Mouse (Mus musculus) monocyte, adult 59 days (primary cell): ENCODE measurements around the gene Gm10192. TPM values are rescaled to one million over a fixed set of nuclear protein-coding genes. Genes with fewer than 3 reads are reported as not detected.

Experiments used
- total RNA-seq, 2 experiments: library from RNA; stranded (reverse); gene quantifications; one replicate each; pipeline ENCODE4 v1.2.4; 2023

Gm10192 gene
- total RNA-seq = not detected

GRCm38 (mm10) chr4:97183066-97183465 is at the start of gene Gm10192:
Gm10192 (minus strand) TSS chr4:97183166.

